Mouse (Mus musculus): Measurements from ENCODE around the gene Mrm2. TPM values are rescaled to one million over a fixed set of nuclear protein-coding genes. Genes with fewer than 3 reads are reported as not detected.
A peak's percentile ranks its signal among the peaks of the same experiment; 100 is the strongest.

Gene Mrm2
- total and polyA plus RNA-seq, 3 experiments: 11.2 to 14.6 (median 13.6) TPM

DNA sequence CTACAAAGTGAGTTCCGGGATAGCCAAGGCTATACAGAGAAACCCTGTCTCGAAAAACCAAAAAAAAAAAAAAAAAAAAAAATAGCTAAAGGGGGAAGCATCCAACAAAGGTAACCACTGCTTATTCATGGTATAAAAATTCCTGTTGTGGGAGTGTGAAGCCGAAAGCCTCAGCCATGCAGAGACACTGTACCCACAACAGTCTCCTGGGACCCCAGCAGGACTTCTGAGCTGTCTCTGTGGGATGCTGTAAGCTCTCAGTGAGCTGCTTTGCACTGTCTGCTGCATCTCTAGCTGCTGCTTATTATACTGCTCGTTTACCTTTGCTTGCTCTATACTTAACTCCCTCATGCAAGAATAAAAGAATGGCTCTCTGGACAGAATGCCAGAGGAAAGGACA lies 33.4 kb downstream of the Mrm2 start:
- H3K9ac ChIP-seq (ENCODE audit: insufficient read depth, low read depth): no peak overlapping the region
- H3K79me2 ChIP-seq (replicated peaks; ENCODE audit: control insufficient read depth, extremely low read depth, insufficient read depth, poor library complexity, severe bottlenecking): no peaks in the 10 kb centered on the region
- in situ Hi-C loops (cut with MboI; ENCODE audit: low pct_ligation_motif_present, low pct_unique_long_range_greater_than_20kb, low sequenced_read_pairs) (loop anchor here (25.0 kb wide), 1 partner anchor 461 kb away; the partner anchor contains the start of genes Gm26938 and Psmg3), dilution Hi-C loops (cut with MboI; ENCODE audit: extremely low pct_ligation_motif_present, extremely low pct_unique_long_range_greater_than_20kb, low sequenced_read_pairs) (no loop called here)
- H3K27ac ChIP-seq (ENCODE audit: insufficient read depth, low read depth): no peak overlapping the region
- H3K27me3 ChIP-seq (replicated peaks): no peaks in the 10 kb centered on the region
- H3K4me1 ChIP-seq (ENCODE audit: control insufficient read depth in 1 of 2, insufficient read depth in 2 of 2): no peaks in the 10 kb centered on the region
- H3K9me3 ChIP-seq (replicated peaks; ENCODE audit: low read length): no peaks in the 10 kb centered on the region
- no peak for TF ChIP-seq MXI1 (IDR thresholded peaks at IDR 0.05; ENCODE audit: low read depth, low read length)
- no peak for TF ChIP-seq EP300 (IDR thresholded peaks at IDR 0.05; ENCODE audit: low read length)
- TF ChIP-seq ETS1 (conservative IDR thresholded peaks at IDR 0.05; ENCODE audit: low read depth, low read length): no peak
- no peak for TF ChIP-seq HCFC1 (IDR thresholded peaks at IDR 0.05; ENCODE audit: low read depth, low read length)
- no peak for TF ChIP-seq PAX5 (IDR thresholded peaks at IDR 0.05; ENCODE audit: low read length)
- no peak for TF ChIP-seq ZNF384 (IDR thresholded peaks at IDR 0.05; ENCODE audit: low read depth, low read length)
- no peak for TF ChIP-seq CTCF (conservative IDR thresholded peaks at IDR 0.05 in 1 of 2, IDR thresholded peaks at IDR 0.05 in 1 of 2; ENCODE audit: low read depth in 2 of 2, low read length in 2 of 2)
- TF ChIP-seq MAX (IDR thresholded peaks at IDR 0.05; ENCODE audit: low read length): no peak
- no peak for TF ChIP-seq RCOR1 (conservative IDR thresholded peaks at IDR 0.05; ENCODE audit: low read depth, low read length)
- no peak for TF ChIP-seq CHD1 (IDR thresholded peaks at IDR 0.05; ENCODE audit: low read depth, low read length)
- TF ChIP-seq POLR2A (IDR thresholded peaks at IDR 0.05; ENCODE audit: low read depth, low read length): no peak
- no peak for TF ChIP-seq KAT2A (IDR thresholded peaks at IDR 0.05; ENCODE audit: insufficient replicate concordance, low read length)
- no peak for TF ChIP-seq POLR2AphosphoS2 (IDR thresholded peaks at IDR 0.05; ENCODE audit: low read depth, low read length)
- no peak for TF ChIP-seq MAZ (IDR thresholded peaks at IDR 0.05; ENCODE audit: low read depth, low read length)
- no peak for TF ChIP-seq USF2 (conservative IDR thresholded peaks at IDR 0.05; ENCODE audit: low read depth, low read length)
- TF ChIP-seq JUND (conservative IDR thresholded peaks at IDR 0.05; ENCODE audit: low read depth, low read length): no peak
- TF ChIP-seq CHD2 (IDR thresholded peaks at IDR 0.05; ENCODE audit: low read length): no peak
- TF ChIP-seq NRF1 (IDR thresholded peaks at IDR 0.05; ENCODE audit: low read depth, low read length): no peak
- H3K4me2 ChIP-seq (ENCODE audit: insufficient read depth, low read depth, poor library complexity, severe bottlenecking): no peak overlapping the region
- no peak for DNase-seq (ENCODE audit: extremely low read depth)
- no peak overlapping the region for H3K4me3 ChIP-seq (replicated peaks in 1 of 3; ENCODE audit: low read depth in 2 of 3, low read length in 2 of 3, poor library complexity in 1 of 3)
- H3K36me3 ChIP-seq (replicated peaks in 1 of 2; ENCODE audit: control insufficient read depth in 1 of 2, insufficient read depth in 1 of 2, low read length in 1 of 2): peaks cover 58 to 84% of the 10 kb centered on the region in 2 experiments

DNA sequence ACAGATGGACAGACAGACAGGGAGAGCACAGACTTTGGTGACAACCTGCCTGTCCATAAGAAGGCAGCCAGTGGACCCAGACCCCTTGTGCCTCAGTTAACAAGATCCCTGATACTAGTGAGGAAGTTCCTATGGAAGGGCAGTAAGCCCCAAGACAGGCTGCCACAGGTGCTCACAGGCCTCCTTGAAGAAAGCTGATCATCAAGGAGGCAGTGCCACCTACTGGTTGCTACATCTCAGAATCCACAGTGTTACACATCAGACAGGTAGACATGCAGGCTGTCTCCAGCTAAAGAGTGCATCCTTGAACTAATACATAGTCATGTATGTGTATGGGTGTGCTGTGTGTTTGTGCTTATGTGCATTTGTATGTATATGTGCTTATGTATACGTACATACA lies 39.5 kb downstream of the Mrm2 start:
- Histone ChIP-seq H3K9me3 (replicated peaks; ENCODE audit: low read length) (no peaks in the 10 kb centered on the region), H3K4me1 (ENCODE audit: control insufficient read depth in 1 of 2, insufficient read depth in 2 of 2) (no peaks in the 10 kb centered on the region), H3K36me3 (replicated peaks in 1 of 2; ENCODE audit: control insufficient read depth in 1 of 2, insufficient read depth in 1 of 2, low read length in 1 of 2) (peaks cover 56 to 90% of the 10 kb centered on the region in 2 experiments), H3K9ac (ENCODE audit: insufficient read depth, low read depth) (no peak overlapping the region), H3K4me3 (replicated peaks in 1 of 3; ENCODE audit: low read depth in 2 of 3, low read length in 2 of 3, poor library complexity in 1 of 3) (no peak overlapping the region), H3K79me2 (replicated peaks; ENCODE audit: control insufficient read depth, extremely low read depth, insufficient read depth, poor library complexity, severe bottlenecking) (no peaks in the 10 kb centered on the region), H3K27me3 (replicated peaks) (no peaks in the 10 kb centered on the region), H3K27ac (ENCODE audit: insufficient read depth, low read depth) (no peak overlapping the region), H3K4me2 (ENCODE audit: insufficient read depth, low read depth, poor library complexity, severe bottlenecking) (no peak overlapping the region)
- TF ChIP-seq PAX5 (IDR thresholded peaks at IDR 0.05; ENCODE audit: low read length): no peak
- TF ChIP-seq MYC (IDR thresholded peaks at IDR 0.05; ENCODE audit: low read depth, low read length): no peak
- peak; percentile 63 for TF ChIP-seq SMC3 (IDR thresholded peaks at IDR 0.05; ENCODE audit: low read depth, low read length)
- peak; percentile 49 to 77 for TF ChIP-seq CTCF (conservative IDR thresholded peaks at IDR 0.05 in 1 of 2, IDR thresholded peaks at IDR 0.05 in 1 of 2; ENCODE audit: low read depth in 2 of 2, low read length in 2 of 2)
- TF ChIP-seq RAD21 (IDR thresholded peaks at IDR 0.05; ENCODE audit: low read depth, low read length): peak; percentile 81
- no peak for TF ChIP-seq ZMIZ1 (IDR thresholded peaks at IDR 0.05; ENCODE audit: low read depth, low read length)
- dilution Hi-C loops (cut with MboI; ENCODE audit: extremely low pct_ligation_motif_present, extremely low pct_unique_long_range_greater_than_20kb, low sequenced_read_pairs) (no loop called here), in situ Hi-C loops (cut with MboI; ENCODE audit: low pct_ligation_motif_present, low pct_unique_long_range_greater_than_20kb, low sequenced_read_pairs) (loop anchor here (25.0 kb wide), 1 partner anchor 455 kb away; the partner anchor contains the start of genes Gm26938 and Psmg3)
- peak; percentile 60 for DNase-seq (ENCODE audit: extremely low read depth)
